Mouse (Mus musculus) frontal cortex, postnatal 14 days (tissue): ENCODE data around the gene Pde9a.

Experiments used
- DNase-seq, 2 experiments: peaks; one replicate each; pipeline ENCODE4 v3.0.0; 2022; ENCODE audit warnings: low spot score in 2 of 2

Gene Pde9a

GRCm38 (mm10) chr17:31386766-31387275 lies 811 bp downstream of the Pde9a start:
- no peak for DNase-seq

GRCm38 (mm10) chr17:31389432-31390050 lies 3.5 kb downstream of the Pde9a start:
- DNase-seq: no peak

GRCm38 (mm10) chr17:31391462-31391861 lies 5.5 kb downstream of the Pde9a start:
- DNase-seq: no peak

- DNase-seq: no peak
These were observed 6.0 kb downstream of the Pde9a start for GRCm38 (mm10) chr17:31392041-31392440.

GRCm38 (mm10) chr17:31393811-31394210 lies 7.8 kb downstream of the Pde9a start:
- no peak for DNase-seq

- no peak for DNase-seq
These were observed 14.3 kb downstream of the Pde9a start for GRCm38 (mm10) chr17:31400294-31400693.

- DNase-seq: no peak
These were observed 15.2 kb downstream of the Pde9a start for GRCm38 (mm10) chr17:31401160-31401559.

- no peak for DNase-seq
These were observed 16.7 kb downstream of the Pde9a start for GRCm38 (mm10) chr17:31402713-31403112.

GRCm38 (mm10) chr17:31405694-31406227 lies 19.8 kb downstream of the Pde9a start:
- DNase-seq: no peak

- no peak for DNase-seq
These were observed 23.8 kb downstream of the Pde9a start for GRCm38 (mm10) chr17:31409741-31410350.

- peak; percentile 28 to 45 for DNase-seq
These were observed 29.2 kb downstream of the Pde9a start for GRCm38 (mm10) chr17:31415258-31415657.

- no peak for DNase-seq
These were observed 33.0 kb downstream of the Pde9a start for GRCm38 (mm10) chr17:31418804-31419597.

GRCm38 (mm10) chr17:31419598-31419950 lies 33.6 kb downstream of the Pde9a start:
- DNase-seq: no peak

GRCm38 (mm10) chr17:31419995-31420394 lies 34.0 kb downstream of the Pde9a start:
- no peak for DNase-seq

- no peak for DNase-seq
These were observed 34.6 kb downstream of the Pde9a start for GRCm38 (mm10) chr17:31420658-31421057.

GRCm38 (mm10) chr17:31422381-31422780 lies 36.4 kb downstream of the Pde9a start:
- DNase-seq: no peak

- no peak for DNase-seq
These were observed 37.0 kb downstream of the Pde9a start for GRCm38 (mm10) chr17:31423020-31423419.

GRCm38 (mm10) chr17:31424358-31424757 lies 38.3 kb downstream of the Pde9a start:
- no peak for DNase-seq

GRCm38 (mm10) chr17:31424798-31425197 lies 38.8 kb downstream of the Pde9a start:
- no peak for DNase-seq

- DNase-seq: no peak
These were observed 40.1 kb downstream of the Pde9a start for GRCm38 (mm10) chr17:31425827-31426698.

GRCm38 (mm10) chr17:31429402-31429801 lies 43.4 kb downstream of the Pde9a start:
- DNase-seq: no peak
